Mouse (Mus musculus) kidney, adult 2 months (tissue): ENCODE data around the gene Wnt9a.

Source experiments
- CTCF ChIP-seq: fragments of 200-500 bp; conservative IDR thresholded peaks from 2 replicates; pipeline ENCODE4 v1.5.1; 2011; ENCODE audit warnings: low read depth, mild to moderate bottlenecking, control low read depth, low read length, moderate library complexity, mixed read lengths; ENCODE audit not compliant: insufficient read depth, insufficient read length
- POLR2A ChIP-seq: fragments of 200-500 bp; IDR thresholded peaks from one replicate; pipeline ENCODE4 v1.6.1; 2011; ENCODE audit warnings: low read depth, low read length, control low read depth

DNA sequence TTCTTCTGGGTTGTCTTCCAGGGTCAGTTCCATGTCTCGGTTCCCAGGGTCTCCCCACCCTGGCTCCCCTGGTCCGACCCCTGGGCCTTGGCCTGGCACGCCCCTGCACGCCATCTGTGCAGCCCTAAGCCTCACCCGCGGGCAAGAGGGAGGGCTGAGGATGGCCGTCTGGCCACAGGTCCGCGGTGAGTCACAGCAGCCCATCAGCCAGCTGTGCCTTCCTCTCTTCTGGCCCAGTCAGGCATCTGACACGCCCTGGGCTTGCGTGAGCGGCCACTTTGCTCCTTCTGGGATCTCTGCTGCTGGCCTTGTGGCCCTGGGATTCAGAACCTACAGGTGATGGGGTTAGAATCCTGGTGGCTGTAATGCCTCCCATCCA lies 1.4 kb downstream of the Wnt9a start:
- no peak for TF ChIP-seq CTCF
- no peak for TF ChIP-seq POLR2A
